Mouse (Mus musculus) B cell, adult 67 days (primary cell): ENCODE results near the gene Slc36a1. TPM values are rescaled to one million over a fixed set of nuclear protein-coding genes. Genes with fewer than 3 reads are reported as not detected.

ENCODE experiments used
- total RNA-seq, 2 experiments: library from RNA; stranded (reverse); gene quantifications; 4 replicates each; pipeline ENCODE4 v1.2.4; 2023

The Slc36a1 gene
- 10 to 100 TPM; 13.6 to 16.8 TPM for total RNA-seq

GRCm38 (mm10) chr11:55204159-55204596 lies at the start of gene Slc36a1:
Gene Slc36a1 (plus strand): TSS chr11:55204350.

GRCm38 (mm10) chr11:55184733-55185291 lies 19.3 kb upstream of the Slc36a1 start, which contains the start of gene Slc36a2:
Gene Slc36a2 (minus strand): TSS chr11:55185077.

Other genes starting within 250 kb of the Slc36a1 start
- 100 to 1,000 TPM in 1 of 2 experiments, 10 to 100 TPM in 1; 99.0 to 109 TPM for gene Tnip1, start 241.4 kb upstream of the Slc36a1 start, total RNA-seq
- 100 to 1,000 TPM; 251 to 267 TPM for gene Anxa6, start 170.9 kb upstream of the Slc36a1 start, total RNA-seq
- 10 to 100 TPM; 47.6 to 52.5 TPM for gene Ccdc69, start 126.2 kb upstream of the Slc36a1 start, total RNA-seq
- gene Gm2a, start 106.2 kb upstream of the Slc36a1 start, total RNA-seq = 100 to 1,000 TPM; 128 to 131 TPM
- not detected for gene Slc36a3, start 52.6 kb upstream of the Slc36a1 start, total RNA-seq
- not detected for gene Slc36a2, start 19.3 kb upstream of the Slc36a1 start, total RNA-seq
- gene Fat2, start 132.2 kb downstream of the Slc36a1 start, total RNA-seq = under 1 TPM; 0.03 to 0.06 TPM
- gene Sparc, start 218.8 kb downstream of the Slc36a1 start, total RNA-seq = not detected